Mouse (Mus musculus) testis, adult 2 months (tissue): ENCODE measurements at regions not wholly inside any gene's neighbourhood (a gene's known extent, or its start where the extent isn't known, plus 50 kb on each side); places are given as distances from the start of the nearest gene placed in this dataset.

ENCODE experiments used
- H3K27ac ChIP-seq: fragments of 200-500 bp; 2 replicates; pipeline ENCODE4 v1.5.1; 2012; ENCODE audit warnings: low read depth, low read length; ENCODE audit not compliant: control insufficient read depth, insufficient read depth
- H3K27me3 ChIP-seq: fragments of 200-500 bp; 2 replicates; pipeline ENCODE4 v1.6.1; 2012; ENCODE audit warnings: mild to moderate bottlenecking, low read length, moderate library complexity; ENCODE audit not compliant: control insufficient read depth, insufficient read depth
- H3K36me3 ChIP-seq: fragments of 200-500 bp; 2 replicates; pipeline ENCODE4 v1.6.1; 2012; ENCODE audit warnings: mild to moderate bottlenecking, low read length; ENCODE audit not compliant: control insufficient read depth, insufficient read depth
- H3K4me1 ChIP-seq: fragments of 200-500 bp; 2 replicates; pipeline ENCODE4 v1.6.1; 2012; ENCODE audit warnings: low read length; ENCODE audit not compliant: control insufficient read depth, insufficient read depth
- H3K4me3 ChIP-seq: fragments of 200-500 bp; 2 replicates; pipeline ENCODE4 v1.5.1; 2012; ENCODE audit warnings: low read depth, mild to moderate bottlenecking, low read length, moderate library complexity, mixed read lengths; ENCODE audit not compliant: control insufficient read depth
- CTCF ChIP-seq: fragments of 200-500 bp; IDR thresholded peaks from 2 replicates; pipeline ENCODE4 v1.5.1; 2012; ENCODE audit warnings: low read depth, mild to moderate bottlenecking, inconsistent platforms, low read length, moderate library complexity; ENCODE audit not compliant: control insufficient read depth, insufficient read depth, insufficient replicate concordance
- POLR2A ChIP-seq: fragments of 200-500 bp; IDR thresholded peaks from 2 replicates; pipeline ENCODE4 v1.6.1; 2012; ENCODE audit warnings: low read depth, mild to moderate bottlenecking, inconsistent platforms, low read length, moderate library complexity; ENCODE audit not compliant: control insufficient read depth

- no peaks in the 10 kb centered on the region for H3K4me1 ChIP-seq
- TF ChIP-seq POLR2A (no peak), CTCF (no peak)
- H3K27me3 ChIP-seq: no peaks in the 10 kb centered on the region
- H3K36me3 ChIP-seq: no peaks in the 10 kb centered on the region
- H3K27ac ChIP-seq: no peak overlapping the region
- no peak overlapping the region for H3K4me3 ChIP-seq
Measured at GRCm38 (mm10) chr12:10582840-10583614, 192.5 kb downstream of the Rdh14 start.

GRCm38 (mm10) chr12:10584026-10584425 is 193.5 kb downstream of the Rdh14 start:
- Histone ChIP-seq H3K36me3 (no peaks in the 10 kb centered on the region), H3K4me1 (no peaks in the 10 kb centered on the region), H3K4me3 (no peak overlapping the region), H3K27me3 (no peaks in the 10 kb centered on the region), H3K27ac (no peak overlapping the region)
- TF ChIP-seq CTCF: no peak
- TF ChIP-seq POLR2A: no peak

GRCm38 (mm10) chr12:10589537-10589936 is 199.0 kb downstream of the Rdh14 start:
- no peak for TF ChIP-seq POLR2A
- no peak for TF ChIP-seq CTCF
- no peaks in the 10 kb centered on the region for H3K36me3 ChIP-seq
- H3K27ac ChIP-seq: no peak overlapping the region; the same call in 1 of the 2 replicates
- H3K27me3 ChIP-seq: no peaks in the 10 kb centered on the region
- peaks cover 5% of the 10 kb centered on the region for H3K4me1 ChIP-seq
- H3K4me3 ChIP-seq: no peak overlapping the region

- TF ChIP-seq POLR2A (no peak), CTCF (no peak; the same call in 1 of the 2 replicates)
- Histone ChIP-seq H3K27ac (no peak overlapping the region), H3K36me3 (no peaks in the 10 kb centered on the region), H3K4me3 (no peak overlapping the region), H3K4me1 (no peaks in the 10 kb centered on the region), H3K27me3 (no peaks in the 10 kb centered on the region)
Measured at GRCm38 (mm10) chr12:10597976-10598746, 207.6 kb downstream of the Rdh14 start.

GRCm38 (mm10) chr12:10600111-10600510 is 209.5 kb downstream of the Rdh14 start:
- Histone ChIP-seq H3K4me1 (no peaks in the 10 kb centered on the region), H3K4me3 (no peak overlapping the region), H3K27ac (no peak overlapping the region), H3K27me3 (no peaks in the 10 kb centered on the region), H3K36me3 (no peaks in the 10 kb centered on the region)
- TF ChIP-seq CTCF (no peak), POLR2A (no peak)

- no peak overlapping the region for H3K4me3 ChIP-seq
- H3K27me3 ChIP-seq: no peaks in the 10 kb centered on the region
- no peak for TF ChIP-seq CTCF
- no peak for TF ChIP-seq POLR2A
- no peak overlapping the region for H3K27ac ChIP-seq
- no peaks in the 10 kb centered on the region for H3K36me3 ChIP-seq
- no peaks in the 10 kb centered on the region for H3K4me1 ChIP-seq
Measured at GRCm38 (mm10) chr12:10618319-10618718, 227.7 kb downstream of the Rdh14 start.

GRCm38 (mm10) chr12:10620541-10620940 is 230.0 kb downstream of the Rdh14 start:
- Histone ChIP-seq H3K27ac (no peak overlapping the region), H3K4me3 (no peak overlapping the region), H3K4me1 (no peaks in the 10 kb centered on the region), H3K27me3 (no peaks in the 10 kb centered on the region), H3K36me3 (no peaks in the 10 kb centered on the region)
- TF ChIP-seq POLR2A (no peak), CTCF (no peak)
